Mouse (Mus musculus) Muller cell, postnatal 12 days (primary cell): Measurements from ENCODE around the gene Lamb2.
A peak's percentile ranks its signal among the peaks of the same experiment; 100 is the strongest.

ENCODE experiments used
- DNase-seq: peaks from one replicate; pipeline ENCODE4 v3.0.0-alpha.2; 2015; ENCODE audit errors: inconsistent ontology term

The Lamb2 gene

DNA sequence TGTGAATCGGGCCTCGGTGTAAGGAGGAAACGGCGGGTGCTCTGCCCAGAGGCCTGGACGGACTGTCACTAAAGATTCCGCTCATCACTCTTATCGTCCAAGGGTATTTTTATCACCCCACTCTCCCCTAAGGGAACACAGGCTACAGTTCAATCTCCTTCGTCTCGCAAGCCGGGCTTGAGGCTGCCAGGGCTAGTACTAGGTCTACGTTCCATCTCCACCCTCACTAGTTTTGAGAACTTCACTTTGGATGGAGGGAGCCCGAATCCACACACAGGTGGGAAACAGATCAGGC lies 11.7 kb downstream of the Lamb2 start:
- no peak for DNase-seq

GRCm38 (mm10) chr9:108492043-108492750 lies 12.7 kb downstream of the Lamb2 start:
- DNase-seq, result peak; percentile 85

- no peak for DNase-seq
Measured at GRCm38 (mm10) chr9:108493246-108493645, 13.7 kb downstream of the Lamb2 start.

GRCm38 (mm10) chr9:108494146-108494825 lies 14.8 kb downstream of the Lamb2 start:
- no peak for DNase-seq

GRCm38 (mm10) chr9:108494905-108495304 lies 15.4 kb downstream of the Lamb2 start:
- DNase-seq, result no peak

DNA sequence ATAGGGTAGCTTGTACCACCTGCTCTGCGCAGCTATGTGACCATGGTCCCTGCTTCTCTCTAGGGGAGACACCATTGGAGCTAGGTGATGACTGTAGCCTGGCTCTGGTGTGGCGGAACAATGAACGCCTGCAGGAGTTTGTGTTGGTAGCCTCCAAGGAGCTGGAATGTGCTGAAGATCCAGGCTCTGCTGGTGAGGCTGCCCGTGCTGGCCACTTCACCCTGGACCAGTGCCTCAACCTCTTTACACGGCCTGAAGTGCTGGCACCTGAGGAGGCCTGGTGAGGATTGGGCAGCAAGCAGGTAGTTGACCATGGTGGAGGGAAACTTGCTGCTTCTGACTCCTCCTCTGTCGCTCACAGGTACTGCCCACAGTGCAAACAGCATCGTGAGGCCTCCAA lies 19.7 kb downstream of the Lamb2 start:
- no peak for DNase-seq

GRCm38 (mm10) chr9:108499943-108500342 lies 20.4 kb downstream of the Lamb2 start:
- DNase-seq, result no peak

DNA sequence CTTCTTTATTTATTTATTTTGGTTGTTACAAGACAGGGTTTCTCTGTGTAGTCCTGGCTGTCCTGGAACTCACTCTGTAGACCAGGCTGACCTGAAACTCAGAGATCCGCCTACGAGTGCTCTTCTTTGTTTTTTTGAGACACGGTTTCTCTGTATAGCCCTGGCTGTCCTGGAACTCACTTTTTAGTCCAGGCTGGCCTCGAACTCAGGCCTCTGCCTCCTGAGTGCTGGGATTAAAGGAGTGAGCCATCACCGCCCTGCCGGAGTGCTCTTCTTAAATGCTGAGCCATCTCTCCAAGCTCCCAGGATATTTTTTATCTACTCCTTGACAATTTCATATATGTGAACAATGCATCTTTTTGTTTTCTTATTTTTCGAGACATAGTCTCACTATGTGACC lies 27.4 kb downstream of the Lamb2 start:
- DNase-seq, result no peak

DNA sequence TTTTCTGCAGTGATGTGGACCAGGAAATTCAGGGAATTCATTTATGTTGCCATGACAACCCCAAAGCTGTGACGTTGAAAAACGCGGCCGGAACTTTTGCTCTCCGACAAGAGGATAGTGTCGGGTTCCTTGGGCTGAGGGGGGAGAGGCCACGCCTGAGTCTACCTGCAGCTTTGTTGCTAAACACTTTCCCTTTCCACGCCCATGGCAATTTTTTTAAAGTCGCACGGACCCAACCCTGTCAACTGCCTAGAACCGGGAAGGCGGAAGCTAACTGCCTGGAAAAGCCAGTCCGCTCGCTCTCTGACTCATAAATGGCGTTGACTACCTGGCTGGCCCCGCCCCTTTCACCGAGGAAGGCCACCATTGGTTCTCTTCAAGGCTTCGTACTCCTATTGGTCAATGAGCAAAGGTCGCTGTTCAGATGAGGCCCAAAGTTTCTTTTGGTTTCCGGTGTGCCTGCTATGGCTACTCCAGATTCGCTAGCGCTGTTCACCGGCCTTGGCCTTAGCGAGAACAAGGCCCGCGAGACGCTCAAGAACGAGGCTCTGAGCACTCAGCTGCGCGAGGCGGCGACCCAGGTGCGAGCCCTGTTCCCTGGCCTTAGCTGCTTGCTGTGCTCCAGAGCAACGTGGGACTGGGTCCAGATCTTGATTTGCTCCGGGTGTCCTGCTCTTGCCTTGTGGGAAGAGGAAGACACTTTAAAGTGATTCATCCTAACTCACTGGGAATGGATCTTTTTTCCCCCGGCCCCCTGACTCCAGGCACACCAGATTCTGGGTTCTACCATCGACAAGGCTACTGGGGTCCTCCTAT lies 28.3 kb downstream of the Lamb2 start, which contains the start of gene Qars:
Qars (plus strand) TSS at position 88 of the 816 bp plus-strand sequence.
- peak; percentile 99 for DNase-seq

GRCm38 (mm10) chr9:108508776-108509175 lies 29.2 kb downstream of the Lamb2 start:
- DNase-seq, result no peak

- peak; percentile 98 for DNase-seq
Measured at GRCm38 (mm10) chr9:108516380-108517251, 37.1 kb downstream of the Lamb2 start, which contains the start of gene Qrich1. Gene Qrich1 (plus strand): TSS chr9:108516806.

- peak; percentile 93 for DNase-seq
Measured at GRCm38 (mm10) chr9:108517253-108517930, 37.9 kb downstream of the Lamb2 start.

GRCm38 (mm10) chr9:108517931-108518332 lies 38.4 kb downstream of the Lamb2 start:
- DNase-seq, result no peak

DNA sequence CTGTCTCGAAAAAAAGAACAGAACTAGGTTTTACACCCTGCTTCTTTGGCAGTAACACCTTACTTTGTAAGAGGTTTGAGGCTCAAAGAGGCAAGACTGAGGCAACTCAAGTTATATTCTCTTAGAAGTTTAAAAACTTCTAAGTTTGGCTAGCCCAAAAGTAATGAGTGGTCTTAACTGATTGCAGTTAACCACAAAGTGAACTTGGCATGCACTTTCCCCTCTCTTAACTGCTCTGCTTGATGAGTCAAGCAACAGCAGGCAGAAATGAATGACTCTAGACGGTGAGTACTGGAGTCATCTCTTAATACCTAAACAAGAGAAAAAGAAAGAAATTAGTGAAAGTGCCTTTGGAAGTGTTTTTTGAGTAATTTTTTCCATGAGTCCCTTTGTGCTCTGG lies 42.1 kb downstream of the Lamb2 start:
- DNase-seq, result peak; percentile 37

DNA sequence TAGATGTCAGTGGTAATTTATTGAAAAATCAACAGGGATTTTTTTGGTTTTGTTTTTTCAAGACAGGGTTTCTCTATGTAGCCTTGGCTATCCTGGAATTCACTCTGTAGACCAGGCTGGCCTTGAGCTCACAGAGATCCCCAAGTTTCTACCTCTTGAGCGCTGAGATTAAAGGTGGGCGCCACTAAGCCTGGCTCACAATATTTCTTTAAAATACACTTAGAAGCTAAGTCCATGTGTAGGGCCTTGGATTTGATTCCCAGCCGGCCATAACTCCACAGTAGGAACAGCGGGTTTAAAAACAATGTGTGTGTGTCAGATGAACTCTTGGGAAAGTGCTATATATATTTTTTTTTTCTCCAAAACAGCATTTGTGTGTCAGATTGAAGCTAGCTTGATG lies 43.8 kb downstream of the Lamb2 start:
- DNase-seq, result no peak

DNA sequence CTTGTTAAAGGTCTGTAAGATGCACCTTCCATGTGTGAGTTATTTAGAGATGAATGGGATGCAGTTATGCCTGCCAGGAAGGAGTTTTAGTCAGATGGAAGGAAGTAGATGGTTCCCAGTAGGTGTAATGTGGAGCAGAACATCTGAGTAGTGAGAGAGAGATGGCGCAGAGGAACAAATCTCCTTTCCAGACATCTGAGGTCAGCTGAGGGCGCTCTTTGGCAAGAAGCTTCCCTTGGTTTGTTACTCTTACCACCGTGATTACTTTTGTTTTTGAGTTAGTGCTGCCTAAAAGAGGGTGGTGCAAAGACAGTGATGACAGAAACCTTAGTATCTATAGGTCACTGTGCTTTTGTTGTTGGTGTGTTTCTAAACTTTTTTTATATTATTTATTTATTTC lies 45.9 kb downstream of the Lamb2 start:
- no peak for DNase-seq

- DNase-seq, result no peak
Measured at GRCm38 (mm10) chr9:108530954-108531353, 51.4 kb downstream of the Lamb2 start.

DNA sequence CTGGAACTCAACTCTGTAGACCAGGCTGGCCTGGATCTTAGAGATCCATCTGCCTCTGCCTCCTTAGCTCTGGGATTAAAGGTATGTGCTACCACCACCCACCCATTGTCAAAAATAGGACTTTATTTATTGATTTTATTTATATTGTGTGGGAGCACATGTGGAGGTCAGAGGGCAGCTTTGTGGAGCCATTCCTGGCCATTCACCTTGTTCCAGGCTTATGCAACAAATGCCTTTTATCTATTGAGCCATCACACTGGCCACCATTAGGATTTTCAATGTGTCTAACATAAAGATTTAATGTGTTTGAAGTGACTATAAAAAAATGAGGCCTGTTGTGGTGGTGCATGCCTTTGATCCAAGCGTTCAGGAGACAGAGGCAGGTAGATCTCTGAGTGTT lies 52.0 kb downstream of the Lamb2 start:
- no peak for DNase-seq
